Mouse (Mus musculus) stomach, postnatal 0 days (tissue): ENCODE results near the gene Gatad2b.

Experiments used
- CTCF ChIP-seq: IDR thresholded peaks from 2 replicates; pipeline ENCODE4 v1.5.1; 2016; ENCODE audit warnings: antibody characterized with exemption, low read depth, mild to moderate bottlenecking, moderate library complexity
- EP300 ChIP-seq: optimal IDR thresholded peaks from 2 replicates; pipeline ENCODE3; 2016; ENCODE audit warnings: antibody characterized with exemption

DNA sequence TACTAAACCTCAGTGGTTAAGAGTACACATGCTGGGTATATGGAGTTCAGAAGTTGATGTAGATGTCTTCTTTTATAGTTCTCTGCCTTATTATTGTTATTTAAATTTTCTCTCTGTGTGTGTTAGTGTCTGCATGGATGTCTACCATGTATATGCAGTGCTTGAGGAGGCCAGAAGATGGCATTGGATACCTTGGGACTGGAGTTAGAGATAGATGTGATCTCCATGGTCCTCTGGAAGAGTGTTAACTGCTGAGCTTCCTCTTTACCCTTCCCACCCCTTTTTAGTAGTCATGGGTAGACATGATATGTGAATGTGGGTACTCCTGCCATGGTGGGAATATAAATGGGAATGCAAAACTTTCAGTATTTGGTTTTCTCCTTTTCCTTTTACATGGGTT is 42.5 kb downstream of the Gatad2b start:
- peak; percentile 21; the same call in 1 of the 2 replicates for TF ChIP-seq CTCF
- TF ChIP-seq EP300 = no peak
